Mouse (Mus musculus): Measurements from ENCODE around the gene Olfr1442.

DNA sequence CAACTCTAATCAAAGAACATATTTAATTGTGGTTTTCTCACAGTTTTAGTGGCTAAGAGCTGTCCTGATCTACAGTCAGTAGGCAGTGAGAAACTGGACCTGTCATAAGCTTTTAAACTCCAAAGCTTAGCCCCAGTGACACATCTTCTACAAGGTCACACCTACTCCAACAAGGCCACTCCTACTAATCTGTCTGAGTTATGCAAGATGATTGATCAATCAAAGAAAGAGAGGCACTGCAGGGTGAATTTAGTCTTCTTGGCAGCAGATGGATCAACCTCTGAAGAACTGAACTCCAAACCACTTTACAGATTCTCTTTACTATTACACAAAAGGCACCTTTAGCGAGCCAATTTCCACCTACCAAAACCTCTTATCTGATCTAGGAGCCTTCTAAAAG, 55.6 kb downstream of the Olfr1442 start:
- no peak for TF ChIP-seq CTCF (conservative IDR thresholded peaks at IDR 0.05; ENCODE audit: low read length)
- no peak for TF ChIP-seq POU5F1 (IDR thresholded peaks at IDR 0.05; ENCODE audit: borderline replicate concordance, low read length)
- no peak for TF ChIP-seq NANOG (IDR thresholded peaks at IDR 0.05; ENCODE audit: borderline replicate concordance, low read length)

Measured in E14TG2a.4 (cell line).